Mouse (Mus musculus) testis, adult 2 months (tissue): ENCODE measurements at regions not wholly inside any gene's neighbourhood (a gene's known extent, or its start where the extent isn't known, plus 50 kb on each side); places are given as distances from the start of the nearest gene placed in this dataset.

Experiments used
- CTCF ChIP-seq: fragments of 200-500 bp; IDR thresholded peaks from 2 replicates; pipeline ENCODE4 v1.5.1; 2012; ENCODE audit warnings: low read depth, mild to moderate bottlenecking, inconsistent platforms, low read length, moderate library complexity; ENCODE audit not compliant: control insufficient read depth, insufficient read depth, insufficient replicate concordance
- POLR2A ChIP-seq: fragments of 200-500 bp; IDR thresholded peaks from 2 replicates; pipeline ENCODE4 v1.6.1; 2012; ENCODE audit warnings: low read depth, mild to moderate bottlenecking, inconsistent platforms, low read length, moderate library complexity; ENCODE audit not compliant: control insufficient read depth

DNA sequence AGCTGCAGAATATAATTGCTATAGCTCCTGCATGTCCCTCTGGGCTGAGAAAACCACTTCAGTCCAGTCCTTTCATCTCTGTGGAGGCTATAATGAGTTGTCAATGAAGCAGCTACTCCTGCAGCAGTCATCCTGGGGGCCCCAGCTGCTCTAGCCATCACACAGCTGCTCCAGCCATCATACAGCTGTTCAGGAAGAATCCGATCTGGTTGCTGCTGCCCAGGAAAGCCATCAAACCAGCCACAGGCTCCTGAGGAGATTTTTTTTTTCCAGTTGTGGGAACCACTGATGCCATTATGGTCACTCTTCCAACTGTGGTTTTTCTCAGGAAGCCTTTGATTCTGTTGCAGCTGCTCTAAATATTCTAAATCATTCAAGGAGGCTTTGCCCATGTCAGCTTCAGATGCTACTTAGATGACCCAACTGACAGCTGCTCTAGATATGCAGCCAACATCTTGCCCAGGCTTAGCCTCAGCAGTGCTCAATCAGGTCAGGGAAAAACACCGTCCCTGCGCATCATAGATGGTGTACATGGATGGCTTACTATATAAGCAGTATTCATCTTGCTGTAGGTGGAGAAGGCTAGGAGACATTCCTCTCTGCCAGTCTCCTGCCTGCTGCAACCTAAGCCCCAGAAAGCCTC is 177.0 kb upstream of the Pfn2 start:
- no peak for TF ChIP-seq CTCF
- no peak for TF ChIP-seq POLR2A
